Mouse (Mus musculus): Measurements from ENCODE around the gene Adck2.

Gene Adck2

DNA sequence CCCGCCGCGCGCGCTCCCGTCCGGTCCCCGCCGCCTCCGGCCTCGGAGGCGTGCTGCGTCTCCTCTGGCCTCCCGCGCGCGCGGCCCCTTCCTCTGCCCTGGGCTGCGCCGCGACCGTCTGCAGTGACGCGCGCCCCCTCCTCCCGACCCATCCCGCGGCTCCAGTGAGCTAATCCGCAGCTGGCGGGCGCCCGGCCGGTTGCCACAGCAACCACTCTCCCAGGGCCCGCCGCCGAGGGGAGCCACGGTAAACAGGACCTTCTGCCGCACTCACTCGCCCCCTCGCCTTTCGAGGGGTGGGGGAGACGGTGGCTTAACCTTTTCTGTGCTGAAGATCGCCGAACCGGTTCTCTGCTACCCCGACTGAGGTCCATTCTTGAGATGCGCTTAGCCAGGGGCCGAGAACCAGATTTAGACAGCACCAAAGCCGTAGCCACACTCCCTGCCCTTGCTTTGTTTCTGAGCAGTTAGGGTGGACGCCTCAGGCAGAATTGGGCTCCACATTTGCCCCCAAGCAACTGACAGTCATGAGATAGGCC is 15.9 kb upstream of the Adck2 start, which contains the start of gene Dennd2a:
Gene Dennd2a, minus strand, starts transcription at position 145 of the 539 bp plus-strand sequence.
- DNase-seq (ENCODE audit: low spot score in 2 of 2) = peak; percentile 77 to 83

- no peak for DNase-seq (ENCODE audit: low spot score in 2 of 2)
Measured at GRCm38 (mm10) chr6:39559276-39559939, 14.3 kb upstream of the Adck2 start.

- peak; percentile 78 to 83 for DNase-seq (ENCODE audit: low spot score in 2 of 2)
Measured at GRCm38 (mm10) chr6:39562166-39563015, 11.3 kb upstream of the Adck2 start.

DNA sequence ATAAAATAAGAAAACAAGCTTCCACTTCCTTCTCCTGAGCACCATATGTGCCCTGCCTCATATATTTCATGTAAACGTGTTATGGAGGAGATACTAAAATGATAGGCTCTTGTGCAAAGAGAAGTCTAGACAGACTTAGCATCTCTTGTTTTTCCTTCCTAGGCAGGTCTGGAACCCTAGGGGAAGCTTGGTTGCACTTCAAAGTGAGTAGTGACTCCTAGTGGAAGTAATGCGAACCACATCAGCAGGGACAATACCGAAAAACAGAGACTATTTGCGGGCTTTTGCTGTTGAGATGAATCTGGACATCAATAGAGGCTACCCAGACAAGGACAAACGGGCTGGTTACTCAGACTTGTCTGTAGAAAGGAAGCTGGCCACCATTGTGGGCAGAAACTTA is 6.1 kb upstream of the Adck2 start:
- no peak for DNase-seq (ENCODE audit: low spot score in 2 of 2)

DNA sequence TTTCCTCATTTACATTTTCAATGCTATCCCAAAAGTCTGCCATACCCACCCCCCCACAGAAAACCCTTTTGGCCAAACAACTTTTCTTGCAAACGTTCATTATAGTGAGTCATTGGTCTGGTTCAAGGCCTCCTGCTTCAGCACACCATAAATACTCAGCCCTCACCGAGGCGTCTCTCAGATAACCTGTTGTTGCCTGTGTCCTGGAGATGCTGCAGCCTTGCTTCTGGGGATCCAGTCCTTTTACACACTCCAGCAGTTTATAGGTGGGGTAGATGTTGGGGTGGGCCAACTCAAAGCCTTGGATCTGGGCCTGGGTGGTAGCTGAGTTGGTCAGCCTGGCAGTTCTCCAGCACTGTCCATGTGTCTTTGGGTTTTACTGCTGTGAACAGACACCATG is 3.2 kb upstream of the Adck2 start:
- DNase-seq (ENCODE audit: low spot score in 2 of 2) = no peak

GRCm38 (mm10) chr6:39574555-39574869 is 839 bp downstream of the Adck2 start:
- no peak for DNase-seq (ENCODE audit: low spot score in 2 of 2)

DNA sequence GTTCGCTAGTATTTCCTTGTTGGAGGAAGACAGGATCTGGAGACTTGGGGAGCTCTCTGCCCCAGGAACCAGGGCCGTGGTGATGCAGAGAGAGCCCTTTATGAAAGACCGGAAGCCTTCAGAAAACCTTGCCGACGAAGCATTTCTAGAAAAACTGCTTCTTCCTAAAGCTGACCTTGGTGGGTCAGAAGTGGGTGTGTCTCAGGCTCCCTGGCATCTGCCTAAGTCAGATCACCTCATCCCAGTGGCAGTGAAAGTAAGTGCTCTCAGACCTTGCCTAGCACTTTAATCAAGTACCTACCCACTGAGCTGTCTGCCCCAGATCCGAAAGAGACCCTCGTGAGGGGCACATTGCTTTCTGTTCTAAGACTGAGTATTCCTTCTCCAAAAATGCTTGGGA is 1.3 kb downstream of the Adck2 start:
- DNase-seq (ENCODE audit: low spot score in 2 of 2) = no peak

- peak in 1 of 2 experiments; percentile 67 for DNase-seq (ENCODE audit: low spot score in 2 of 2)
Measured at GRCm38 (mm10) chr6:39579552-39579951, 5.9 kb downstream of the Adck2 start.

GRCm38 (mm10) chr6:39580558-39580957 is 6.9 kb downstream of the Adck2 start:
- DNase-seq (ENCODE audit: low spot score in 2 of 2) = no peak

DNA sequence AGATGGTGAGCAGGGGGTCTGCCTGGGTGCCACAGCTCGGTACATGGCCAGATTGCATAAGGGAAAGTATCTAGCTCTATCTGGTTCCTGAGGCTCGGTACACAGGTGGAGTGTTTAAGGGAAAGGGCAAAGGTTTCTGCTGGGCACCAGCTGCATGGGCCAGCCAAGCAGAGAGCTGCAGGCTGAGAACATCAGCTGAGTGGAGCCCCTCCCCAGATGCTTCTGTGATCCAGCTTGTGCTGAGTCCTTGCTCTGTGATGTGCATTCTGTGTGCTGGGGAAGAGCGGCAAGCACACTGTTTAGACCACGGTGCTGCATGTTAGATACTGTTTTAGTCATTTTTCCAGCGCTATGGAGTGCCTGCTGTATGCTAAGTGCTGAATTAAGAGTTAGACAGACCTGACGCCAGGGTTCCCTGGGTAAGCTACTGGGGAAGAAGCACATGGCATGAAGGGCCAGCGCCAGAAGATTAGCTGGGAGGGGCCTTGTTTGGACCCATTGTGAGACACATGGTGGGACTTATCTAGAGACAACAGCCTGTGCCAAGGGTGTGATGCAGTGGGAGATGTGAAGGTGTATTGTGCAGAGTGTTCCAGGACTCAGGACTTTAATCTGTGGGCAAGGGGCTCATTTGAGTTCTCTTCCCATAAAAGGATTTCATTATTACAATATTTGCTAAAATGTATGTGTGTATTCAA is 7.6 kb downstream of the Adck2 start:
- no peak for DNase-seq (ENCODE audit: low spot score in 2 of 2)

DNA sequence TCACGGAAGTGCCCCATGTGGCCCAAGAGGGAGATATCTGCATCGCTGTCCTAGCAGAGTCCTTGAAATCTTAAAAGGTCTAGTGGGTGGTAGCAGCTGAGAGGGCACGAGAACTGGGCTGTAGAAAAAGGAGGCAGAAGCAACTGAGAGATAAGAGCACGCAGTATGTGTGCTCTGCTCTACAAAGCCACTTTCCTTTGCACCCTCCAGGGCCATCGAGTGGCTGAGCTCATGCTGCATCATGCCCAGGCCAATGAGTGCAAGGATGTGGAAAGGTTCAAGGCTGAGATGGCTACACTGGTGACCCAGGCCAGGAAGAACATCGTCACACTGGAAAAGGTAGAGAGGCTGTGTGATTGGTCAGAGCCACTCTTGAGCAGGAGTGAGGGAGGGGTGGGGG is 11.8 kb downstream of the Adck2 start, which contains the start of gene Gm42420:
Gene Gm42420, plus strand, starts transcription at position 237 of the 400 bp plus-strand sequence.
- DNase-seq (ENCODE audit: low spot score in 2 of 2) = no peak

GRCm38 (mm10) chr6:39591481-39591880 is 17.8 kb downstream of the Adck2 start:
- DNase-seq (ENCODE audit: low spot score in 2 of 2) = no peak

- DNase-seq (ENCODE audit: low spot score in 2 of 2) = peak; percentile 92 to 93
Measured at GRCm38 (mm10) chr6:39592401-39593214, 18.9 kb downstream of the Adck2 start, which contains the start of gene Ndufb2. Ndufb2 (plus strand) TSS chr6:39592574.

DNA sequence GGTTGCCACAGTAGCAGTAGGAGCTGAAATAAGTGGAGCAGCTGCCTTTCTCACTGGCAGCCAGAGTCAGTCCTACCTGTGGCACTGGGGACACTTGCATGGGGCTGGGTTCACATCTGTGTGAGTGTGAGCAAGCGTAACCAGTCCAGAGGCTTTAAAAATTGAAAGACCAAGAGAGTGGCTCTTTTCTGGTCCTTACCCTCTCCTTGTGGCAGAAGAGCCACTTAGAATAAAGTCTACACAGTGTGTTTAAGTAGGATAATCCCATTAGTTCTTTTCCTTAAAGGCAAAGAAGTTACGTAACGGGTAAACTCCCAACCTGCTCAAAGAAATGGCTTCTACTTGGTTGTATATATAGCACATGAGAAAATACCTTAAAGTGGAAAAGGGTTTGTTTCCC is 27.2 kb downstream of the Adck2 start:
- no peak for DNase-seq (ENCODE audit: low spot score in 2 of 2)

- DNase-seq (ENCODE audit: low spot score in 2 of 2) = no peak
Measured at GRCm38 (mm10) chr6:39601828-39602227, 28.2 kb downstream of the Adck2 start.

DNA sequence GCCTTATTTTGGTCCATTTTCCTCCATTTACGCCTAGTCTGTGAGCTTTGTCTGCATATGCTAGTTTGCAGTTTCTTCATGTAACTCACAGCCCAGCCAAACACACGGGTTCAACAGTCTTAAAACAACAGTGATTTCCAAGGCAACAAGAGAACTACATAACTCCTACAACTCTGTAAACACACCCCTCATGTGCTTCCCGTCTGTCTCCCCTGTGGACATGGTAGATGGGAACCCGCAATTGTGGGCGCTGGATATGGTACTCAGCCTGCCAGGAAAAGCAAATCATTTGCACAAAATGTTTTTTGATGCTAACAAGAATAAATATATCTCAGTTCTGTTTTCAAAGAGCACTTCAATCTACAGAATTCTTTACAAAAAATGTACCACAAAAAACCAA is 30.9 kb downstream of the Adck2 start:
- peak; percentile 34 to 36 for DNase-seq (ENCODE audit: low spot score in 2 of 2)

DNA sequence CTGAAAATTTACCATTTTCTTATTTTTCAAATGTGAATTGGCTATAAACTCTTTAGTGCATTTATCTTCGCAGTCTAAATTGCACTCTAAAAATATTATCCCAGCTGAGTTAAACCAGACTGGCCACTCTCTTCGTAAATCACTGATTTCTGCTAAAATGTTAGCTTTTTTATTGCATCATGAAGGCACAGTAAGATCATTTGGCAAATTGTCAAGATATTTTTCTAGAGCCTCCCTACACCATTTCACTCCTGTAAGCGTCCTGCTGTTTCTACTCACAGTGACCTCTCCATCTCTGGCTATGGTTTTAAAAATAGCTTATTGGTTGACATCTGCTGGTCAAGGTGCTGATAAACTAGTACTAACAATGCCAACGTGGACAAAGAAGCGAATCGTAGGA is 32.4 kb downstream of the Adck2 start:
- DNase-seq (ENCODE audit: low spot score in 2 of 2) = no peak

GRCm38 (mm10) chr6:39606862-39607261 is 33.2 kb downstream of the Adck2 start:
- DNase-seq (ENCODE audit: low spot score in 2 of 2) = no peak

DNA sequence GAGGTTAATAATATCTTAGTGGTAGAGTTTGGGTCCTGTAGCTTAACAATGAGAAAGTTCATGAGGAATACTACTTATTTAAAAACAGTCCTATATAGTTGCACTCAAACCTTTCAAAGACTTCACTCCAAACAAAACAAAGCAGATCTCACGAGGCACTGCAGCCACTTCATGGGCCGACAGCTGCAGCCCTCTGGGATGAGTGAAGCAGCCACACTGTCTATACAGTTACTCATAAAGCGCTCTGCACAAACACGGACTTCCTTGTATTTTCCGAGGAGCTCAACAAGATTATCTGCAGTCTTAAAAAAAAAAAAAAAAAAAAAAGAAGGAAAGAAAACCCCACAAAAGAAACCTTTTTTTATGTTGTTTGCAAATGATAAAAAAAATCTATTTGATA is 33.7 kb downstream of the Adck2 start:
- DNase-seq (ENCODE audit: low spot score in 2 of 2) = no peak

DNA sequence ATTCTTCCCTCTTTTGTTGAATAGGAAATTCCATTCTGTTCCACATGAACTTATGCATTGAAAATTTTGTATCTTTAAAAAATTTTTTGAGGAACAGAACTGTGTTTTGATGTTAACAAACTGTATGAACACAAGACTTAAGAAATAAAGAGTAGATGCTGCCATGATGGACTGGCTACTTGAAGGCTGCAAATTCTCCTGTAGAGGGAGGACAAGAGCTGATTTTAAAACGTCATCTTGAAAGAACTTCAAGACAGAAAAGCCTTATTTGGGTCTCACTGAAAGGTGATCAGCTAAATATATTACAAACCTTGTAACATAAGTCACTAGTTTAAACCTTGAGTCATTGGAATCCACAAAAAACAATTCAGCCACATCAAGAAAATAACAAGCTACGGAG is 36.5 kb downstream of the Adck2 start:
- no peak for DNase-seq (ENCODE audit: low spot score in 2 of 2)

- DNase-seq (ENCODE audit: low spot score in 2 of 2) = no peak
Measured at GRCm38 (mm10) chr6:39611296-39611695, 37.6 kb downstream of the Adck2 start.
